Mouse (Mus musculus) skeletal muscle tissue, adult 2 months (tissue): ENCODE results near the gene Pi4k2a.

Experiments used
- DNase-seq: peaks from one replicate; pipeline ENCODE4 v3.0.0-alpha.2; 2012; ENCODE audit warnings: low read depth, low spot score

The Pi4k2a gene

GRCm38 (mm10) chr19:42131101-42131500, 40.8 kb downstream of the Pi4k2a start:
- DNase-seq: no peak

DNA sequence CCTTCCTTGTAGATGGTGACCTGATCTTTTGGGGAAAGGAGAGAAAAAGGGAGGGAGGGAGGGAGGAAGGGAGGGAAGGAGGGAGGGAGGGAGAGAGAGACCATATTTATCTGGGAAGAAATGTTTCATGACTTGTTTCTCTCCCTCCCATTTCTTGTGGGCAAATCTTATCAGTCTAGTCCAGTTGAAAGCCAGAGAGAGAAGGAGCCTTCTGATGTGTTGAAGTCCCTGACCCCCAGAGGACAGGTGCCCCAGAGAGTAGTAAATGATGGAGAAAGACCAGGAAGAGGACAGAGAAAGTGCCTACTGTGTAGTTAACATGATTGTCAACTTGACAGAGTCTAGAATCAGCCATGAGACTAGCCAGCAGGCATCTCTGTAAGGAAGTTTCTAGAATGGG, 44.8 kb downstream of the Pi4k2a start:
- no peak for DNase-seq

- DNase-seq: no peak
Measured at GRCm38 (mm10) chr19:42136126-42136525, 45.9 kb downstream of the Pi4k2a start.

GRCm38 (mm10) chr19:42137167-42137672, 47.0 kb downstream of the Pi4k2a start:
- no peak for DNase-seq

GRCm38 (mm10) chr19:42138517-42139285, 48.4 kb downstream of the Pi4k2a start:
- DNase-seq: no peak

DNA sequence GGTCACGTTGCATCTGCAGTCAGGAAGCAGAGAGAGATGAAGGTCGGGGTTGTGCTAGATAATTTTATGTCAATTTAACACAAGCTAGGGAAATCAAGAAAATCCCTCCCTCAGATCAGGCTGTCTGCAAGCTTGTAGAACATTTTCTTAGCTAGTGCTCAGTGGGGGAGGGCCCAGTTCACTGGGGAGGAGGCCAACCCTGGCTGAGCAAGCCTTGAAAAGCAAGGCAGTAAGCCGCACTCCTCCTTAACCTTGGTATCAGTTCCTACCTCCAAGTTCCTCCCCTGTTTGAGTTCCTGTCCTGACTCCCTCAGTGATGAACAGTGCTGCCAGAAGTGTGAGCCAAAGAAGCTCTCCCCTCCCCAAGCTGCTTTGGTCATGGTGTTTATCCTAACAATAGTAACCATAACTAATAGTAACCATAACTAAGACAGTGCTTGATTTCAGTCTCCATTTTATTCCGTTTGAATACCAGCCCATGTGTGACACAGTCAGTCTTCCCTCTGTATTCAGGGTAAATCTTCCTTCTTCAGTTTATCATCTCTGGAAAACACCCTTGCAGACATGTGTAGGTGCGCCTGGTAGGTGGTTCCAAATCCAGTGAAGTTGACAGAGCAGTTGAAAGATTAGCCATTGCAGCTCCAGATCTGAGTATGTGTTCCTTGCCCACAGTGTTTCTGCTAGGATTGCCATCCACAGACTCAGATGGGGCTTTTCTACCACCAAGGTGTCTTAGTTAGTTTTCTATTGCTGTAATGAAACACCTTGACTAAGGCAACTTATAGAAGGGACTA, 49.7 kb downstream of the Pi4k2a start:
- DNase-seq: no peak

DNA sequence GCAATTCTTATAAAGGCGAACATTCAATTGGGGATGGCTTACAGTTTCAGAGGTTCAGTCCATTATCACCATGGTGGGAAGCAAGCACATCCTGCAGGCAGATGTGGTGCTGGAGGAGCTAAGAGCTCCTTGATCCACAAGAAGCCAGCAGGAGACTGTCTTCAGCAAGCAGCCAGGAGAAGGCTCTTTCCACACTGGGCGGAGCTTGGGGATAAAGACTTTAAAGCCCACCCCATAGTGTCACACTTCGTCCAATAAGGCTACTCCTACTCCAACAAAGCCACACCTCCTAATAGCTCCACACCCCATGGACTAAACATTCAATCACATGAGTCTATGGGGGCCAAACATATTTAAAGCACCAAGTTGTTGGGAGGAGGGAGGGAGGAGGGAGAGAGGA, 51.7 kb downstream of the Pi4k2a start:
- DNase-seq: no peak

DNA sequence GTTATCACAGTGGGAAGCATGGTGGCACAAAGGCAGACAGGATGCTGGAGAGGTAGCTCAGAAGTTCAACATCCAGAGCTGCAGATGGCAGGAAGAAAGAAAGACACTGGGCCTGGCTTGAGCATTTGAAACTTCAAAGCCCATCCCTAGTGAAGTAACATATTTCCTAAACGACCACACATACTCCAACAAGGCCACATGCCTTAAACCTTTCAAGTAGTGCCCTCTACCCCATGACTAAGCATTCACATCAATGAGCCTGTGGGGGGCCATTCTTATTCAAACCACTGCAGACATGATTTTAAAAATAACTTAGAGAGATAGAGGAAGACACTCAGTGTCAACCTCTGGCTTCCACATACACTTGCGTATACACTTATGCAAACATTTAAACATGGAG, 52.5 kb downstream of the Pi4k2a start:
- no peak for DNase-seq

DNA sequence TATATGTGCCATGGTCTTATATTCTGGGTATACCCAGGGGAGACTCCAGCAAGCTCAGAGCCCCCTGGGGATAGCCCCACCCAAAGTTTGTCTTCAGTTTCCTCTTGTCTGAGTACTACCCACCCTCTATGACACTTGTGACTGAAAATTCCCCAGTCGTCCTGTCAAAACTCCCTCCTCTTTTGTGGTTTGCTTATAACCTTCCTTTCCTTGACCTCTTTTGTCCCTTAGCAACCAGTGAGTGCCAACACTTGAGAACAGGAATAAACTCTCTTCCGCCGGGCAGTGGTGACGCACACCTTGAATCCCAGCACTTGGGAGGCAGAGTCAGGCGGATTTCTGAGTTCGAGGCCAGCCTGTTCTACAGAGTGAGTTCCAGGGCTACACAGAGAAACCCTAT, 53.8 kb downstream of the Pi4k2a start:
- DNase-seq: no peak

DNA sequence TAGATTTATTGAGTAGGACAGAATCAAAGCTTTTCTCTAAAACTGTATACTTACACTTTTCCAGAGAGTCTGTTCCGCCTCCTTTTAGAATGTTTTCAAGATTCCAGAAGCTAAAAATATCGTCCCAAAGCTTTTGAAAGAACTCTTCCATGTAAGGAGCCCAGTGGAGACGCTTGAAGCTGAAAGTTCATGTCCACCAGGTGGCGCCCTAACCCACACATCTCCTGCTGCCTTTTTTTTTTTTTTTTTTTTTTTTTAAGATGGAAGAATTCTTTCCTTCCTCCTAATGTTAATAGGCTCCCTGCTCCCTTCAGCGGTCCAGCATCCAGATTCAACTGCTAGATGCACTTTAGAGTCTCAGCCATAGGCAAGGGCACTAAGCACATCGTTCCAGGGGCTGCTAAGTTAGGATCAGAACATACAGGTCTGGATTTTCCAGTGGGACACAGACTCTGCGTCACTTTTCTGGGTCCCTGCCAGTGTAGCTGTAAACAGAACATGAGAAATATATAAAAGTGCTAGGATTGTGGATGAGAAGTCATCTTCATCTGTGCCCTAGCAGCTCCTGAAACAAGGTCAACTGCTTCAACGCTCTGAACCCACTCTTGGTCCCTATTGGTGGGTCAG, 54.4 kb downstream of the Pi4k2a start:
- peak; percentile 84 for DNase-seq

DNA sequence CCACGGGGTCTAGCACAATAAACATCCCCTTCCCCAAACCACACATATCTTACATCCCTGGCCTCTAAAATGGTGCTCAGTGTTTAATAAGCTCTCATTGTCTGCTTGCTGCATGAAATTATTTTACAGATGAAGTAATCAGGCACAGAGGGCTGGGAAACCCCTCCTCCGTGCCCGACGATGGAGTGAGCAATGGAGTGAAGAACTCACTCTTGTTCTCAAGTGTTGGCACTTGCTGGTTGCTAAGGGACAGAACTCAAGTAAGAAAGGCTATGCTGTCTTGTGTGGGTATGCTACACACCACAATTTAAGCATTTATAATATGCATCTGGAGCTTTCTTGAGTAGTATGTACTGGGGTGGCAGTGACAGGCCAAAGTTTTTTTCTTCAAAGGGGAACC, 54.9 kb downstream of the Pi4k2a start:
- no peak for DNase-seq

DNA sequence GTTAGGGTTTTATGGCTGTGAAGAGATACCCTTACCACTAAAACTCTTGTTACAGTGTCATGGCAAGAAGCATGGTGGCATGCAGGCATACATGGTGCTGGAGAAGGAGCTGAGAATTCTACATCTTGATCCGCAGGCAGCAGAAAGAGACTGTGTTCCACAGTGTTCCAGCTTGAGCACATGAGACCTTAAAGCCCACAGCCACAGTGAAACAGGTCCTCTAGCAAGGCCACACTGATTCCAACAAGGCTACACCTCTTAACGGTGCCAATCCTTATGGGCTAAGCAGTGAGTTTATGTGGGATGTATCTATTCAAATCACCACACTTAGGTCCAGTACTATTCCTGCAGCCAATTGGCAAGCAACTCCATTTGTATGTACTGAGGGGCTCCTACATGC, 55.5 kb downstream of the Pi4k2a start:
- DNase-seq: no peak

GRCm38 (mm10) chr19:42146276-42147010, 56.2 kb downstream of the Pi4k2a start:
- peak; percentile 54 for DNase-seq

- DNase-seq: peak; percentile 81
Measured at GRCm38 (mm10) chr19:42147170-42147768, 57.0 kb downstream of the Pi4k2a start, which contains the start of gene Marveld1. Gene Marveld1, plus strand, starts transcription at chr19:42147400.

- DNase-seq: no peak
Measured at GRCm38 (mm10) chr19:42147769-42148568, 57.7 kb downstream of the Pi4k2a start.

- DNase-seq: peak; percentile 66
Measured at GRCm38 (mm10) chr19:42148569-42148860, 58.2 kb downstream of the Pi4k2a start.

GRCm38 (mm10) chr19:42151990-42152389, 61.7 kb downstream of the Pi4k2a start:
- peak; percentile 92 for DNase-seq

DNA sequence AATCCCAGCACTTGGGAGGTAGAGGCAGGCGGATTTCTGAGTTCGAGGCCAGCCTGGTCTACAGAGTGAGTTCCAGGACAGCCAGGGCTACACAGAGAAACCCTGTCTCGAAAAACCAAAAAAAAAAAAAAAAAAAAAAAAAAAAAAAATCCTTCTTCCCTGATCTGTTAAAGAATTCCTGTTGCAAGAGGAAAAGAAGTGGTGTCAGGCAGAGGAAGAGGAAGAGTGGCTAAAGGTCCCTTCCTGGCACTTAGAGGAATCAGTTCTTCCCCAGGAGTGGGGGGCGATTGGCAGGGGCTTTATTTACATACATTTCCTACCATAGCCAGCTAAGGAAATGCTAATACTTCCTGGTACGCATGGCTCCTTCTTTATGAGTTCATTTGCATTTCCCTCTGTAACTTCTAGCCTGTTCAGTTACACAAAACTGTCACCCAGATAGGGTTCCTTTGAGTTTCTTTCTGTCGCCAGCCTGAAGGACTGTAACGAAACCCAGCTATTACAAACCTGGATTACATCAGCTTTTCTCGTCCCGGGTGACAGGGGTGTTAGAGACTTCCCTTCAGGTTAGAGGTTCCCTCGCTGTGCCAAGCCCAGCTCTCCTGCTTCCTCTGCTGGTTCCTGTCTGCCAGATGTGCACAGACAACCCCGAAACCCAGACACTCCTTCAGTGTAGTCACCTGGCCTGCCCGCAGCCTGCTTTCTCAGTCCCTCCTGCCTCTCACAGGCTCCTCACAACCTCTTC, 67.4 kb downstream of the Pi4k2a start:
- DNase-seq: no peak

DNA sequence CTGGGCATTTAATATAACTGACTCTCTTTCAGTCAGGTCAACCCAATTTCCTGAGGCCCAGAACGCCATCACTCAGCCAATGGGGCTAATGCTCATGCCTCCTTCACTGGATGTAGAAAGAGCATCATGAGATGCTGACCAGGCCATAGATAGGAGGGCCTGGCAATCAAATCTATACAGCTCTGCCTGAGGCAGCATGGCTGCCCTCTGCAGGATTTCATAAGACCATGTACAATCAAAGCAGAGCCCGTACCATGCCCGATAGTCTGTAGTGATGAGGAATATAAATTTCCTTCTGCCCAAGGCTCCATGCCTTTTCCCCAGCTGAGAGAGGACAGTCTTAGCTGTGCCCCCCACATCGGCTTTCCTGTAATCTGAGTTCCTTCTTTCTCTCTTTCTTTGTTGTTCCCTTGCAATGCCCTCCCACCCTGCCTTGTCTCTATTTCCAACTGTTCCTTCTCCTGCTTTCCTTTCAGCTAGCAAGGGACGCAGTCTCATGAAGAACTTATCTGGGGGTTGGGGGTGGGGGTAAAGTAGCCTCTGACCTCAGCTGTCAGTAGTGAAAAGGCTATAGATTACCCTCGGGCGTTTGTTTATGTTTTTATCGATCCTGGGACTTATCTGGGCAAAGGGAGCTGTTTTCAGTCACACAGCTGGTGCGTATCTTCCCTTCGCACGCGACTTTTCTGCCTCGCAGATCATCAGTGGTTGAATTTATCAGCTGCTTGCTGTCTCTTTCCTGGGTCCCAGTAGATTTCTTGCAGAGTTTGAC, 68.2 kb downstream of the Pi4k2a start:
- DNase-seq: no peak
